Mouse (Mus musculus) small intestine, adult 2 months (tissue): ENCODE results near the gene Defa23.
"Not testable (repeated sequence)": the region's sequence is repeated elsewhere in the genome, so short reads cannot be mapped to it uniquely, and the experiment has no call there.

ENCODE experiments used
- CTCF ChIP-seq: fragments of 200-500 bp; IDR thresholded peaks from 2 replicates; pipeline ENCODE4 v1.5.1; 2012; ENCODE audit warnings: low read depth, mild to moderate bottlenecking, control low read depth, inconsistent platforms, low read length, moderate library complexity, mixed read lengths; ENCODE audit not compliant: insufficient replicate concordance, insufficient read length; ENCODE audit errors: extremely low read depth
- POLR2A ChIP-seq: fragments of 200-500 bp; IDR thresholded peaks from 2 replicates; pipeline ENCODE4 v1.6.1; 2012; ENCODE audit warnings: low read depth, mild to moderate bottlenecking, control low read depth, inconsistent platforms, low read length, moderate library complexity

DNA sequence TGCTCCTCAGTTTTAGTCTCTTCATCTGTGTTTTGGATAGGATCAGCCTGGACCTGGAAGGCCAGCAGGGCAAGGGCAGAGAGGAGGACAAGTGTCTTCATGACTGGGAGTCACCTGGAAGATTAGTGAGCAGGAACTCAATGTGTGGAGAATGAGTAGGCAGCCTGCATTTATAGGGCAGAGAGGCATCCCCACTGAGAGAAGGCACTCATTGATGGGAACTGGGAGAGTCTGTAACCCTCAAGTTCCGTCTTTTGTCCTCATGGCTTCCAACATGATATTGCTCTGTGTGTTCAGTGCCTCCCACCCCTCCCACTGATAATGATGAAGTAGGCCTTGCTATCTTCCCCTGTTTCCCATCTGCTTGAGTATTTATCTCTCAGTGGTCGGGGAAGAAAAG is 41.1 kb downstream of the Defa23 start, which contains the start of gene Gm14851:
- not testable (repeated sequence) for TF ChIP-seq POLR2A, CTCF
